Mouse (Mus musculus): ENCODE measurements at regions not wholly inside any gene's neighbourhood (a gene's known extent, or its start where the extent isn't known, plus 50 kb on each side); places are given as distances from the start of the nearest gene placed in this dataset.

GRCm38 (mm10) chr8:89241686-89242085 lies 197.7 kb upstream of the Sall1 start:
- TF ChIP-seq POLR2A (IDR thresholded peaks at IDR 0.05; ENCODE audit: extremely low read depth, insufficient read depth, low read length), result no peak
- no peak for TF ChIP-seq CTCF (IDR thresholded peaks at IDR 0.05; ENCODE audit: low read depth, low read length)
